Mouse (Mus musculus): ENCODE measurements at regions not wholly inside any gene's neighbourhood (a gene's known extent, or its start where the extent isn't known, plus 50 kb on each side); places are given as distances from the start of the nearest gene placed in this dataset.

- DNase-seq: peak; percentile 5
Observed at GRCm38 (mm10) chrX:68954687-68955086, 61.8 kb upstream of the Gm6812 start.

GRCm38 (mm10) chrX:68953298-68953697 is 60.4 kb upstream of the Gm6812 start:
- DNase-seq: no peak

GRCm38 (mm10) chrX:68950730-68951129 is 57.9 kb upstream of the Gm6812 start:
- no peak for DNase-seq

- DNase-seq: no peak
Observed at GRCm38 (mm10) chrX:68945741-68946140, 52.9 kb upstream of the Gm6812 start.

Measured in heart, postnatal 4 days (tissue).